Mouse (Mus musculus) embryo, embryonic 11.5 days (tissue): ENCODE measurements around the gene Gm21964.

ENCODE experiments used
- DNase-seq: peaks from one replicate; pipeline ENCODE4 v3.0.0-alpha.2; 2012; ENCODE audit warnings: low read depth, low spot score

Gene Gm21964

GRCm38 (mm10) chr8:110100907-110101306, at the start of gene Gm21964:
Gene Gm21964 (plus strand): TSS chr8:110101207.
- no peak for DNase-seq

- DNase-seq = no peak
Measured at GRCm38 (mm10) chr8:110051208-110051607, 49.8 kb upstream of the Gm21964 start.

- no peak for DNase-seq
Measured at GRCm38 (mm10) chr8:110058207-110058606, 42.8 kb upstream of the Gm21964 start.

- DNase-seq = no peak
Measured at GRCm38 (mm10) chr8:110064161-110064560, 36.8 kb upstream of the Gm21964 start.

GRCm38 (mm10) chr8:110064606-110065365, 36.2 kb upstream of the Gm21964 start:
- no peak for DNase-seq

GRCm38 (mm10) chr8:110065676-110066075, 35.3 kb upstream of the Gm21964 start:
- no peak for DNase-seq

GRCm38 (mm10) chr8:110069706-110070105, 31.3 kb upstream of the Gm21964 start:
- DNase-seq = no peak

- peak; percentile 59 for DNase-seq
Measured at GRCm38 (mm10) chr8:110071600-110071999, 29.4 kb upstream of the Gm21964 start.

- no peak for DNase-seq
Measured at GRCm38 (mm10) chr8:110074496-110074895, 26.5 kb upstream of the Gm21964 start.

- peak; percentile 31 for DNase-seq
Measured at GRCm38 (mm10) chr8:110079282-110080221, 21.5 kb upstream of the Gm21964 start, which contains the start of gene Zfp612. Gene Zfp612 (plus strand): TSS chr8:110079746.

GRCm38 (mm10) chr8:110082416-110083105, 18.4 kb upstream of the Gm21964 start:
- DNase-seq = no peak

GRCm38 (mm10) chr8:110091869-110092268, 9.1 kb upstream of the Gm21964 start:
- no peak for DNase-seq

GRCm38 (mm10) chr8:110101676-110102075, 669 bp downstream of the Gm21964 start:
- no peak for DNase-seq

- DNase-seq = no peak
Measured at GRCm38 (mm10) chr8:110102653-110103052, 1.6 kb downstream of the Gm21964 start, which contains the start of gene Gm17720. Gene Gm17720 (minus strand): TSS chr8:110102753.

GRCm38 (mm10) chr8:110119715-110120114, 18.7 kb downstream of the Gm21964 start:
- no peak for DNase-seq

GRCm38 (mm10) chr8:110130537-110130936, 29.5 kb downstream of the Gm21964 start:
- peak; percentile 63 for DNase-seq

- DNase-seq = no peak
Measured at GRCm38 (mm10) chr8:110134236-110134635, 33.2 kb downstream of the Gm21964 start.

- no peak for DNase-seq
Measured at GRCm38 (mm10) chr8:110135515-110135914, 34.5 kb downstream of the Gm21964 start.

GRCm38 (mm10) chr8:110140156-110140555, 39.1 kb downstream of the Gm21964 start:
- DNase-seq = no peak

GRCm38 (mm10) chr8:110140770-110141169, 39.8 kb downstream of the Gm21964 start:
- DNase-seq = no peak

GRCm38 (mm10) chr8:110145538-110145937, 44.5 kb downstream of the Gm21964 start:
- DNase-seq = peak; percentile 64

GRCm38 (mm10) chr8:110152951-110153350, 51.9 kb downstream of the Gm21964 start:
- DNase-seq = no peak
